Mouse (Mus musculus) gastrocnemius, adult 2 months (tissue): ENCODE measurements at regions not wholly inside any gene's neighbourhood (a gene's known extent, or its start where the extent isn't known, plus 50 kb on each side); places are given as distances from the start of the nearest gene placed in this dataset.

Experiments used
- DNase-seq: peaks from one replicate; pipeline ENCODE4 v3.0.0; 2022
- H3K27ac ChIP-seq: fragments of 200-600 bp; 2 replicates; pipeline ENCODE4 v1.8.1; 2022; ENCODE audit warnings: mild to moderate bottlenecking
- H3K4me3 ChIP-seq: fragments of 200-600 bp; 2 replicates; pipeline ENCODE4 v1.8.1; 2022; ENCODE audit warnings: mild to moderate bottlenecking, moderate library complexity
- CTCF ChIP-seq: fragments of 200-600 bp; IDR thresholded peaks from 2 replicates; pipeline ENCODE4 v1.8.1; 2022; ENCODE audit warnings: antibody characterized with exemption, mild to moderate bottlenecking, moderate library complexity
- intact Hi-C: fragments of 180-260 bp; cut with DNase I; formaldehyde crosslinking; loops from one replicate; pipeline ENCODE4 v1.15.1; 2025

GRCm38 (mm10) chr6:78599751-78600150 lies 131.1 kb upstream of the Reg3g start:
- Histone ChIP-seq H3K4me3 (no peak overlapping the region), H3K27ac (no peak overlapping the region)
- intact Hi-C loops: no loop called here
- no peak for TF ChIP-seq CTCF
- no peak for DNase-seq

- no peak for DNase-seq
- TF ChIP-seq CTCF: no peak
- intact Hi-C loops: no loop called here
Measured at GRCm38 (mm10) chr6:78570000-78570597, 101.4 kb upstream of the Reg3g start.

GRCm38 (mm10) chr6:78553008-78553698 lies 84.5 kb upstream of the Reg3g start:
- no peak overlapping the region for H3K27ac ChIP-seq
- intact Hi-C loops: no loop called here
- no peak for TF ChIP-seq CTCF

More at GRCm38 (mm10) chr6:78570000-78570597, 101.4 kb upstream of the Reg3g start:
- H3K27ac ChIP-seq: no peak overlapping the region
- H3K4me3 ChIP-seq: no peak overlapping the region

GRCm38 (mm10) chr6:78552353-78552698 lies 83.7 kb upstream of the Reg3g start:
- Histone ChIP-seq H3K27ac (no peak overlapping the region), H3K4me3 (no peak overlapping the region)
- intact Hi-C loops: no loop called here
- DNase-seq: no peak
- no peak for TF ChIP-seq CTCF

More at GRCm38 (mm10) chr6:78553008-78553698, 84.5 kb upstream of the Reg3g start:
- H3K4me3 ChIP-seq: no peak overlapping the region
- DNase-seq: no peak

GRCm38 (mm10) chr6:78551666-78552352 lies 83.1 kb upstream of the Reg3g start:
- no peak for TF ChIP-seq CTCF
- DNase-seq: no peak
- intact Hi-C loops: no loop called here
- no peak overlapping the region for H3K4me3 ChIP-seq
- no peak overlapping the region for H3K27ac ChIP-seq

GRCm38 (mm10) chr6:78548476-78548875 lies 79.8 kb upstream of the Reg3g start:
- intact Hi-C loops: no loop called here
- no peak for TF ChIP-seq CTCF
- H3K4me3 ChIP-seq: no peak overlapping the region
- DNase-seq: no peak
- no peak overlapping the region for H3K27ac ChIP-seq

- Histone ChIP-seq H3K4me3 (no peak overlapping the region), H3K27ac (no peak overlapping the region)
- intact Hi-C loops: no loop called here
- DNase-seq: no peak
- TF ChIP-seq CTCF: no peak
Measured at GRCm38 (mm10) chr6:78547721-78548120, 79.0 kb upstream of the Reg3g start.

GRCm38 (mm10) chr6:78544238-78544637 lies 75.6 kb upstream of the Reg3g start:
- TF ChIP-seq CTCF: peak; percentile 56
- no peak overlapping the region for H3K27ac ChIP-seq
- no peak overlapping the region for H3K4me3 ChIP-seq
- no peak for DNase-seq
- intact Hi-C loops: no loop called here

- no peak for TF ChIP-seq CTCF
- intact Hi-C loops: no loop called here
- DNase-seq: no peak
- Histone ChIP-seq H3K27ac (no peak overlapping the region), H3K4me3 (no peak overlapping the region)
Measured at GRCm38 (mm10) chr6:78537476-78537875, 68.8 kb upstream of the Reg3g start.

- TF ChIP-seq CTCF: no peak
- no peak overlapping the region for H3K4me3 ChIP-seq
- DNase-seq: no peak
- H3K27ac ChIP-seq: no peak overlapping the region
- intact Hi-C loops: no loop called here
Measured at GRCm38 (mm10) chr6:78526986-78527762, 58.5 kb upstream of the Reg3g start.
